Mouse (Mus musculus) Patski (cell line): Measurements from ENCODE around the gene Hus1. TPM values are rescaled to one million over a fixed set of nuclear protein-coding genes. Genes with fewer than 3 reads are reported as not detected.

Experiments
- ATAC-seq: fragments of 100-300 bp; one replicate; pipeline ENCODE4 v1.8.0; 2021
- CTCF ChIA-PET: fragments of 350-600 bp; sonication (Branson Sonifier 250); formaldehyde crosslinking; loops from one replicate; lab custom pipeline; 2022; ENCODE audit warnings: inconsistent platforms; lab: Charles Lee
- POLR2A ChIA-PET: fragments of 350-600 bp; sonication (Branson Sonifier 250); formaldehyde crosslinking; loops from one replicate; lab custom pipeline; 2022; ENCODE audit warnings: antibody characterized with exemption, inconsistent platforms; lab: Charles Lee
- DNase-seq: peaks from one replicate; pipeline ENCODE4 v3.0.0-alpha.2; 2011; ENCODE audit warnings: low read depth, low spot score
- H3K27me3 ChIP-seq: fragments of 371-371 bp; one replicate; pipeline ENCODE4 v1.5.1; 2021
- CTCF ChIP-seq: fragments of 100-300 bp; IDR thresholded peaks from one replicate; pipeline ENCODE4 v1.5.1; 2021
- in situ Hi-C: fragments of 300-500 bp; cut with MboI; formaldehyde crosslinking; loops from 3 replicates; pipeline ENCODE4 v1.11.1; 2018; ENCODE audit warnings: low pct_unique_long_range_greater_than_20kb, mixed read lengths
- polyA plus RNA-seq: library from polyadenylated mRNA; unstranded; gene quantifications from one replicate; pipeline ENCODE4 v1.2.3, GENCODE M21; 2021

Hus1 gene
- polyA plus RNA-seq, 1 experiment from 2014 or later: 10.1 TPM

DNA sequence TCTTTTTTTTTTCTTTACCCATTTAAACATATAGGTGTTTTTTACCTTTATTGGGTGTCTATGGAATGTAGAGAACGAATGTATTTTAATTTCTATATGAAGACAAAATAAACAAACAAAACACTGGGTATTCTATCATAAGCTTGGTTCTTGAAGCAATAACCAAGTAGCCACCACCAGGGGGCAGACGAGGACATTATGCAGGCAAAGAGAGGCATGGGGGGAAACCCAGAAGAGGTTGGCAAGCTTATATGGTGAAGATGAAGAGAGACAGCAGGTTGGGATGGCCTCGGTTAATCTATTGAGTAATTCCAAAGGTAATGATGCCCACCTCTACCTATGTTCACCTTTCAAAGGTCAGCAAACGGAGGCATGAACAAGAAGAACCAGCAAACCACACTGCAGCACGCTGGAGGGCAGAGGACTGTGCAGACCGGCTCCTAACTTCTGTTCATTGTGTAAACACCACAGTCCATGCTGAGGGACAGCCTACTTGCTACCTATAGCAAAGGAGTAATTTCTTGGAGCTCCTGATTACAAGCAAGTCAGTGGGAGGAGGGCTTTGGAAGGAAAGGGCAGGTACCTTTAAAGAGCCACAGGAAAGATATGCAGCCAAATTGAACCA lies 27.6 kb downstream of the Hus1 start:
- ATAC-seq: no peak
- in situ Hi-C loops: no loop called here
- peak; percentile 80 for TF ChIP-seq CTCF
- CTCF ChIA-PET: interaction anchor here (0.6 to 5.0 kb wide), 15 partner anchors 10 to 165 kb away, joined by 3 to 46 read pairs (median 5); no protein-coding TSS in a partner anchor
- H3K27me3 ChIP-seq: no peaks in the 10 kb centered on the region
- POLR2A ChIA-PET: no interaction called here
- peak; percentile 9 for DNase-seq

DNA sequence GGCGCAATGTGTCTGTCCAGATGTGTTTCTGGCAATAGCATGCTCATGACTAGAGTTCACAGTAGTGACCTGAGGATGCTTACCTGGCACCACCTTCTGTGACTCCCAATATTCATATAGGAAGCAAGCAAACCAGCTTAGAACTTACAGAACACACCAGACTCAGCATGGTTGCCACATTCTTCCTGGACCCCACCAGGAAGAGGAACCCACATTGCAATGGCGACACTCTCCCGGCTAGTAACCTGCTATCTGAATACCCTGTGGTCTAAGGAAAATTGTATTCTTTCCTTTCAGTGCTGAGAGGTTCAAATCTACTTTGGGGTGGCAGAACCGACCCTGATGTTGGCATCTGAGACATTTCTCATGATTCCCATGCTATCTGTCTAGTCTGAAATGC lies 32.8 kb downstream of the Hus1 start:
- POLR2A ChIA-PET: no interaction called here
- CTCF ChIA-PET: interaction anchor here (0.6 to 3.2 kb wide), 5 partner anchors 9 to 457 kb away, joined by 3 to 12 read pairs (median 3); no protein-coding TSS in a partner anchor
- H3K27me3 ChIP-seq: peaks cover 5% of the 10 kb centered on the region
- no peak for TF ChIP-seq CTCF
- in situ Hi-C loops: no loop called here
- ATAC-seq: no peak
- DNase-seq: no peak

DNA sequence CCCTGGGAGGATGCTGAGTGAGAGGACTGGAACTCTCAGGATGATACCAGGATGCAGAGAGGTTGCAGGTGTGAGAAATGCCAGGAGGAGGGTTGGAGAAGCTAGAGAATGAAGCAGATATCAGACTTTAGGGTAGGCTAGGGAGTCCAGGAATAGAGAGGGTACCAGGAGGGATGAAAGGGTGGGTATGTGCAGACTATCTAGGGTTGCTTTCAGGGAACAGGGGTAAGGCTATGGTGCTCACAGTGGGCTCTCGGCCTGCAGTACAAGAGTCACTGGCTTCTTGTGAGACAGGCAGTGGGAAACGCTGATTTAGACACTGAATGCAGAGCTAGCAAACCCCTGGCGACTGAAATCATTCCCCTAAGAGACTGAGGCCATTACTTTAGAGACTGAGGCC lies 37.8 kb downstream of the Hus1 start, which contains the start of gene Pkd1l1:
Pkd1l1 (minus strand) TSS at position 101 of the 400 bp plus-strand sequence.
- TF ChIP-seq CTCF: no peak
- in situ Hi-C loops: no loop called here
- ChIA-PET POLR2A (no interaction called here), CTCF (interaction anchor here (1.7 kb wide), 1 partner anchor 163 kb away, joined by 3 read pairs; no protein-coding TSS in a partner anchor)
- no peak for ATAC-seq
- H3K27me3 ChIP-seq: peaks cover 14% of the 10 kb centered on the region
- no peak for DNase-seq

DNA sequence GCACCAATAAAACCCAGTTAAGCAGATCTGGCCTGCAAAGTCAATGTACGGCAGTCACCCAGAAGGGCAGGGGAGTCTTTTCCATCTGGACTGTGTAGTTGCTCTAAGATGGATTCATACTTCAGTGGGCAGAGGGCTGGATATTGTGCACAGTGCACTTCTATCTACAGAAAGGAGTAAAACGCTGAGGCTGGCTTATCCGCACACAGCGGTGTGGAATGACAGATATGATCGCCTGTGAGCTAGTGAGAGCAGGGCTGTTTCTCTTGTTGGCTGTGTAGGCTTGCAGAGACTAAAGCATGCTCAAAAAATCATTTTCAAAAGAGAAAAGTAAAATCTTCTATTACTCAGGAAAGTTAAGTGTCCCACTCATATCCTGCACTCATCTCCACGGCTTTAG lies 38.9 kb downstream of the Hus1 start:
- DNase-seq: no peak
- in situ Hi-C loops: no loop called here
- POLR2A ChIA-PET: no interaction called here
- peaks cover 14% of the 10 kb centered on the region for H3K27me3 ChIP-seq
- CTCF ChIA-PET: interaction anchor here (1.3 kb wide), 1 partner anchor 11 kb away, joined by 4 read pairs; no protein-coding TSS in a partner anchor
- no peak for TF ChIP-seq CTCF
- no peak for ATAC-seq

DNA sequence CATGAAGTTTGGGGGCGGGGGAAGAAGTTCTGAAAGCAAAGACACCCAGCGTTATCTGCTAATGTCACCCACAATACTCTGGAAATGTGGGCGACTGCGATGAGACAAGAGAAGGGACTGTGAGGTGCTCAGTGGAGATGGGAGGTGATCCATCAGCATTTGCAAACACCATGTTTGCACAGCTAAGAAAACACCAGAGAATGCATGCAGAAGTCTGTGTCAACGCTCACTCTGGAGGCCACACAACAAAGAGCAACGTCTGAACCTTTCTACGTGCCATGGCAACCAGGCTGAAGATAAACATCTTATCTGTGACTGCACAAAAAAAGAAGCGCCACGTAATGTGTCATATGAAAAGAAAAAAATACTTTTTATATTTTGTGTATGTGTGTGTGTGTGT lies 40.5 kb downstream of the Hus1 start:
- POLR2A ChIA-PET: no interaction called here
- H3K27me3 ChIP-seq: peaks cover 14% of the 10 kb centered on the region
- DNase-seq (no peak), ATAC-seq (no peak)
- in situ Hi-C loops: no loop called here
- CTCF ChIA-PET: interaction anchor here (1.8 kb wide), 1 partner anchor 8 kb away, joined by 4 read pairs; no protein-coding TSS in a partner anchor
- no peak for TF ChIP-seq CTCF

DNA sequence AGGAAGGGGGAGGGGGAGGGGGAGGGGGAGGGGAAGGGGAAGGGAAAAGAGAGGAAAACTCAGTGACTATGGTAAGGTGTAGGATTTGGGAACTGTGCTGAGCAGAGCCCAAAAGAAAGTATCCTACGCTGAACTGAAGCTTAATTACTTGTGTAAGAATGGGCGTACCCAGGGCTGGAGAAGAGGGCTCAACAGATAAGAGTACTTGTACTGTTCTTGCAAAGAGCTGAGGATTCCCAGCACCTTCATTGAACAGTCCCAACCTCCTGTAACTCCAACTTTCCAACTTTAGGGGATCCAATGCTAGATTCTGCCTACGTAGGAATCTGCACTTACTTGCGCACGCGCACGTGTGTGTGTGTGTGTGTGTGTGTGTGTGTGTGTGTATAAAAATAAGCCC lies 42.9 kb downstream of the Hus1 start:
- in situ Hi-C loops: no loop called here
- POLR2A ChIA-PET: no interaction called here
- TF ChIP-seq CTCF: no peak
- DNase-seq (no peak), ATAC-seq (no peak)
- peaks cover 9% of the 10 kb centered on the region for H3K27me3 ChIP-seq
- CTCF ChIA-PET: no interaction called here

DNA sequence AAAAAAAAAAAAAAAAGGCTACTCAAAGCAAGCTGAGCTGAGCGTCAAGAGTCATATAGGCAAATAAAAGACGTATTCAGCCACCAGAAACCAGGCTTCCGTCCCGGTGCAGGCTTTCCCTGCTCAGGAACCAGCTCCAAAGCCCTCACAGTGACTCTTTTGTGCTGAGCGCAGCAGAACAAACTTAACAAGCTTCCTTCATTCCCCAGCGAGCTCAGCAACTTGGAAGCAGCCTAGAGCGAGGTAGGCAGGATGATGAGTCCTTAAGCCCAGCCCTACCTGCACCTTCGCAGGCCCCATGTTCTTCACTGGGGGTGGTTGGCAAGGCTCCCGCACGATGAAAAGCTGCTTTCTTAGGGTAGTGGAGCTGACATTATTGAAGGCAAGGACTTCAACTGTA lies 52.4 kb downstream of the Hus1 start:
- DNase-seq (no peak), ATAC-seq (no peak)

DNA sequence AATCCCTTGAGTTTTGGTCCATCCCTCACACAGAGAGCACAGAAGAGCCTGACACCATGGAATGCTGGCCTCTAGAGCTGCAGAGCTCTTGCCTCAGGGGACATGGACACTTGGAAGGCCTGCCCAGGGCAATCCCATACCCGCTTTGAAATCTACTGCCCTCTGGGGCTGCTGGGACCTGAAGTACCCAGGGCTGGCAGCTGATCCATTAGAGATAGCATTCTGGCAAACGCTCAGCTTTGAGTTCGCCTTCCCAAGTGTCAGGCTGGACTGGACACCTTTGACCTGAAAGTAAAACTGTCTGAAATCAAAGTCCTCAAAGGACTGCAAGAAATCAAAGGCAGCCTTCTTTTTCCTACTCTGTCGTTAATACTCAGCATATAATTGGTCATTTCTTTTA lies 52.9 kb downstream of the Hus1 start:
- TF ChIP-seq CTCF: no peak
- DNase-seq (no peak), ATAC-seq (no peak)
- POLR2A ChIA-PET: no interaction called here
- H3K27me3 ChIP-seq: no peaks in the 10 kb centered on the region
- CTCF ChIA-PET: interaction anchor here (1.2 to 1.5 kb wide), 3 partner anchors 41 to 378 kb away, joined by 3 to 7 read pairs (median 4); no protein-coding TSS in a partner anchor
- in situ Hi-C loops: no loop called here

More for the DNA sequence above, 52.4 kb downstream of the Hus1 start:
- ChIA-PET CTCF (interaction anchor here (1.4 to 1.5 kb wide), 2 partner anchors 42 to 379 kb away, joined by 3 to 4 read pairs; no protein-coding TSS in a partner anchor), POLR2A (interaction anchor here (0.7 kb wide), 1 partner anchor 15 kb away, joined by 13 read pairs; no protein-coding TSS in a partner anchor)
- in situ Hi-C loops: no loop called here
- H3K27me3 ChIP-seq: no peaks in the 10 kb centered on the region
- TF ChIP-seq CTCF: no peak

DNA sequence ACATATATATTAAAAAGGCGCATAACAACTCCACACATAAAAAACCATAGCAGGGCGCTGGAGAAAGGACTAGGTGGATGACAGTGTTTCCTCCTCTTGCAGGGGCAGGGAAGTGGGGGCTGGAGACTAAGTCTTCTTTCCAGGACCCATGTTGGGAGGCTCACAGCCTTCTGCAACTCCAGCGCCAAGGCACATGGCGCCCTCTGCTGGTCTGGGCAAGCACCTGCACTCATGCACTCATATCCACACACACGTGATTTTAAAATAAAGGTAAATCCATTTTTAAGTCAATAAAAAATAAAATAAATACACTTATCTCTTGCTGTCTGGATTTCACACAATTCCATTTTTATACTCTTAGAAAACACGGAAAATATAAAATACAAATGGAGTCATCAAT lies 54.0 kb downstream of the Hus1 start:
- in situ Hi-C loops: no loop called here
- POLR2A ChIA-PET: no interaction called here

DNA sequence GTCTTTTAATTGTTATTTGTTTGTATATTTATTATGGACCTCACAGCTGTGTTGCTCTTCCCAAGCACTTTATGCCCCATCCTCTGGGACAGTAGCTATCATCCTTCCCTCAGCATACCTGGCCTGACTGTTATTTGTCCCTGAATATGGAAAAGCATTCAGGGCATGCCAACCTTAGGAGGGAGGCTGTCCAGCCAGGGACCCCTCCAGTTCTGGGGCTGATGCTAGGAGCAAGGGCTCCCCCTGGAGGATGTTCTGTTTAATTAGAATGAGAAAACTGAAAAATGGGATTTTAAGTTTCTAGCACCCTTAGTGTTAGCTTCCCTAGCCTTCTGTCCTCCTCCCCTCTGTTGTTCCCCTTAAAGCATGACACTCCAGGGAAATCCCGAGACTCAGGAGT lies 55.3 kb downstream of the Hus1 start:
- ATAC-seq (no peak), DNase-seq (no peak)
- TF ChIP-seq CTCF: peak; percentile 81
- in situ Hi-C loops: no loop called here
- ChIA-PET CTCF (interaction anchor here (1.2 to 1.8 kb wide), 4 partner anchors 11 to 531 kb away, joined by 3 to 7 read pairs (median 5); no protein-coding TSS in a partner anchor), POLR2A (no interaction called here)
- H3K27me3 ChIP-seq: no peaks in the 10 kb centered on the region

More for the DNA sequence above, 54.0 kb downstream of the Hus1 start:
- no peak for ATAC-seq
- no peaks in the 10 kb centered on the region for H3K27me3 ChIP-seq
- TF ChIP-seq CTCF: peak; percentile 84
- no peak for DNase-seq
- CTCF ChIA-PET: interaction anchor here (1.0 to 1.5 kb wide), 3 partner anchors 29 to 377 kb away, joined by 3 to 7 read pairs (median 4); no protein-coding TSS in a partner anchor
